Mouse (Mus musculus) kidney, adult 2 months (tissue): ENCODE measurements around the gene Jag2. TPM values are rescaled to one million over a fixed set of nuclear protein-coding genes. Genes with fewer than 3 reads are reported as not detected.

Experiments
- DNase-seq: peaks from one replicate; pipeline ENCODE4 v3.0.0; 2021
- H3K27ac ChIP-seq: fragments of 200-500 bp; 2 replicates; pipeline ENCODE4 v1.5.1; 2012; ENCODE audit warnings: low read depth, low read length, control low read depth, inconsistent platforms; ENCODE audit not compliant: insufficient read depth
- H3K27me3 ChIP-seq: fragments of 200-500 bp; replicated peaks from 2 replicates; pipeline ENCODE4 v1.6.1; 2012; ENCODE audit warnings: mild to moderate bottlenecking, moderate library complexity, low read length, inconsistent platforms; ENCODE audit not compliant: control insufficient read depth, insufficient read depth
- H3K36me3 ChIP-seq: fragments of 200-500 bp; 2 replicates; pipeline ENCODE4 v1.6.1; 2012; ENCODE audit warnings: mild to moderate bottlenecking, moderate library complexity, low read length, inconsistent platforms; ENCODE audit not compliant: control insufficient read depth, insufficient read depth
- H3K4me1 ChIP-seq: fragments of 200-500 bp; 2 replicates; pipeline ENCODE4 v1.6.1; 2011; ENCODE audit warnings: low read length; ENCODE audit not compliant: control insufficient read depth, insufficient read depth
- H3K4me3 ChIP-seq: fragments of 200-500 bp; 2 replicates; pipeline ENCODE4 v1.5.1; 2011; ENCODE audit warnings: mild to moderate bottlenecking, low read depth, low read length, control low read depth; ENCODE audit not compliant: insufficient read depth
- CTCF ChIP-seq: fragments of 200-500 bp; conservative IDR thresholded peaks from 2 replicates; pipeline ENCODE4 v1.5.1; 2011; ENCODE audit warnings: low read depth, mild to moderate bottlenecking, control low read depth, low read length, moderate library complexity, mixed read lengths; ENCODE audit not compliant: insufficient read depth, insufficient read length
- POLR2A ChIP-seq: fragments of 200-500 bp; IDR thresholded peaks from one replicate; pipeline ENCODE4 v1.6.1; 2011; ENCODE audit warnings: low read depth, low read length, control low read depth
- WGBS: fragments of 180-500 bp; shearing (Covaris S2); methylation state at CpG from one replicate; pipeline ENCODE4 v1.1.7; 2018; 5-methylcytosine and 5-hydroxymethylcytosine counted together
- polyA plus RNA-seq: library from polyadenylated mRNA; depleted of rRNA; stranded (reverse); fragments of >200 nt; gene quantifications from 2 replicates; pipeline ENCODE4 v1.2.3, GENCODE M21; 2012

Gene Jag2
- polyA plus RNA-seq, 1 experiment = 10.1 TPM

GRCm38 (mm10) chr12:112916698-112917400 lies 12.7 kb downstream of the Jag2 start:
- peak overlapping the region; percentile 93; the same call in 1 of the 2 replicates for H3K27ac ChIP-seq
- H3K4me1 ChIP-seq = no peaks in the 10 kb centered on the region
- H3K27me3 ChIP-seq = no peaks in the 10 kb centered on the region
- DNase-seq = no peak
- TF ChIP-seq CTCF = no peak
- no peak for TF ChIP-seq POLR2A
- no peaks in the 10 kb centered on the region for H3K36me3 ChIP-seq
- no peak overlapping the region for H3K4me3 ChIP-seq
- 82% methylated on average over 16 of the region's 16 CpGs for WGBS

GRCm38 (mm10) chr12:112915587-112915986 lies 14.0 kb downstream of the Jag2 start:
- Histone ChIP-seq H3K4me1 (no peaks in the 10 kb centered on the region), H3K4me3 (no peak overlapping the region), H3K27me3 (no peaks in the 10 kb centered on the region), H3K36me3 (no peaks in the 10 kb centered on the region), H3K27ac (no peak overlapping the region)
- DNase-seq = no peak
- TF ChIP-seq CTCF (no peak), POLR2A (no peak)
- 71% methylated on average over 13 of the region's 13 CpGs for WGBS

GRCm38 (mm10) chr12:112914527-112914926 lies 15.0 kb downstream of the Jag2 start:
- WGBS = 60% methylated on average over 11 of the region's 11 CpGs
- H3K27ac ChIP-seq = no peak overlapping the region

GRCm38 (mm10) chr12:112912951-112913745 lies 16.4 kb downstream of the Jag2 start:
- 90% methylated on average over 28 of the region's 28 CpGs for WGBS
- TF ChIP-seq POLR2A (no peak), CTCF (no peak)
- H3K27ac ChIP-seq = no peak overlapping the region
- DNase-seq = no peak
- no peaks in the 10 kb centered on the region for H3K36me3 ChIP-seq
- H3K27me3 ChIP-seq = no peaks in the 10 kb centered on the region
- no peaks in the 10 kb centered on the region for H3K4me1 ChIP-seq
- H3K4me3 ChIP-seq = no peak overlapping the region

More at GRCm38 (mm10) chr12:112914527-112914926, 15.0 kb downstream of the Jag2 start:
- DNase-seq = peak; percentile 46
- TF ChIP-seq CTCF (no peak), POLR2A (no peak)
- no peaks in the 10 kb centered on the region for H3K36me3 ChIP-seq
- no peaks in the 10 kb centered on the region for H3K4me1 ChIP-seq
- H3K27me3 ChIP-seq = no peaks in the 10 kb centered on the region
- H3K4me3 ChIP-seq = no peak overlapping the region

GRCm38 (mm10) chr12:112911701-112912100 lies 17.9 kb downstream of the Jag2 start:
- H3K27ac ChIP-seq = no peak overlapping the region
- H3K27me3 ChIP-seq = no peaks in the 10 kb centered on the region
- no peak overlapping the region for H3K4me3 ChIP-seq
- no peaks in the 10 kb centered on the region for H3K36me3 ChIP-seq
- no peak for TF ChIP-seq CTCF
- no peak for TF ChIP-seq POLR2A
- no peak for DNase-seq
- H3K4me1 ChIP-seq = no peaks in the 10 kb centered on the region
- WGBS = 90% methylated on average over 17 of the region's 17 CpGs

- Histone ChIP-seq H3K27ac (no peak overlapping the region), H3K36me3 (no peaks in the 10 kb centered on the region), H3K4me3 (no peak overlapping the region), H3K4me1 (no peaks in the 10 kb centered on the region), H3K27me3 (no peaks in the 10 kb centered on the region)
- TF ChIP-seq POLR2A (no peak), CTCF (no peak)
- WGBS = 96% methylated on average over 22 of the region's 22 CpGs
- no peak for DNase-seq
Measured at GRCm38 (mm10) chr12:112908991-112909390, 20.6 kb downstream of the Jag2 start.

GRCm38 (mm10) chr12:112905001-112905400 lies 24.6 kb downstream of the Jag2 start:
- H3K36me3 ChIP-seq = no peaks in the 10 kb centered on the region
- 84% methylated on average over 5 of the region's 5 CpGs for WGBS
- no peak overlapping the region for H3K27ac ChIP-seq
- DNase-seq = no peak
- TF ChIP-seq CTCF (no peak), POLR2A (no peak)
- no peak overlapping the region for H3K4me3 ChIP-seq
- no peaks in the 10 kb centered on the region for H3K27me3 ChIP-seq
- H3K4me1 ChIP-seq = no peaks in the 10 kb centered on the region
